Mouse (Mus musculus) intestine, embryonic 14.5 days (tissue): Measurements from ENCODE around the gene Olfr1342. TPM values are rescaled to one million over a fixed set of nuclear protein-coding genes. Genes with fewer than 3 reads are reported as not detected.

ENCODE experiments used
- ATAC-seq: fragments of 200-750 bp; cut with Nextera tagmentation; replicated peaks from 2 replicates; pipeline ENCODE4 v1.8.0; 2017; ENCODE audit warnings: low read depth, moderate number of reproducible peaks, moderate TSS enrichment, moderate library complexity; ENCODE audit not compliant: low FRiP score, low TSS enrichment
- DNase-seq: peaks from one replicate; pipeline ENCODE4 v3.0.0-alpha.2; 2018; ENCODE audit warnings: low spot score
- H3K27ac ChIP-seq: fragments of 300-500 bp; sonication (generic); 2 replicates; pipeline ENCODE4 v1.5.1; 2014; ENCODE audit warnings: low read depth, mild to moderate bottlenecking, control low read depth
- H3K27me3 ChIP-seq: fragments of 300-500 bp; sonication (generic); replicated peaks from 2 replicates; pipeline ENCODE4 v1.6.1; 2014; ENCODE audit warnings: low read length, control low read depth; ENCODE audit not compliant: control insufficient read depth, insufficient read depth
- H3K36me3 ChIP-seq: fragments of 300-500 bp; sonication (generic); 2 replicates; pipeline ENCODE4 v1.6.1; 2014; ENCODE audit warnings: low read length, control low read depth; ENCODE audit not compliant: control insufficient read depth, insufficient read depth
- H3K4me1 ChIP-seq: fragments of 300-500 bp; sonication (generic); replicated peaks from 2 replicates; pipeline ENCODE4 v1.6.1; 2014; ENCODE audit warnings: low read length, control low read depth, mixed read lengths; ENCODE audit not compliant: control insufficient read depth, insufficient read depth
- H3K4me2 ChIP-seq: fragments of 300-500 bp; sonication (generic); 2 replicates; pipeline ENCODE4 v1.6.1; 2014; ENCODE audit warnings: low read length
- H3K4me3 ChIP-seq: fragments of 300-500 bp; sonication (generic); 2 replicates; pipeline ENCODE4 v1.5.1; 2014; ENCODE audit warnings: low read depth, low read length, control low read depth, mixed read lengths
- H3K9ac ChIP-seq: fragments of 300-500 bp; sonication (generic); 2 replicates; pipeline ENCODE4 v1.6.1; 2014; ENCODE audit warnings: mild to moderate bottlenecking, low read length
- H3K9me3 ChIP-seq: fragments of 300-500 bp; sonication (generic); 2 replicates; pipeline ENCODE4 v1.6.1; 2016; ENCODE audit warnings: low read length, control low read depth; ENCODE audit not compliant: control insufficient read depth
- WGBS: fragments of 180-500 bp; shearing (Covaris S2); extraction: QIAGEN DNeasy Blood & Tissue Kit; methylation state at CpG from one replicate; pipeline ENCODE4 v1.1.7; 2014; 5-methylcytosine and 5-hydroxymethylcytosine counted together
- polyA plus RNA-seq: library from polyadenylated mRNA; unstranded; fragments of >200 nt; fragmentation: Nextera tagmentation; extraction: Ambion mirVana; gene quantifications from 2 replicates; pipeline ENCODE4 v1.2.1, GENCODE M21; 2014

The Olfr1342 gene
- polyA plus RNA-seq, 1 experiment from 2014 or later, result not detected

GRCm38 (mm10) chr4:118708086-118708485 is 15.5 kb upstream of the Olfr1342 start:
- Histone ChIP-seq H3K36me3 (no peaks in the 10 kb centered on the region), H3K27ac (no peak overlapping the region), H3K27me3 (no peaks in the 10 kb centered on the region), H3K4me3 (no peak overlapping the region), H3K4me2 (no peak overlapping the region), H3K4me1 (no peaks in the 10 kb centered on the region), H3K9me3 (no peaks in the 10 kb centered on the region), H3K9ac (no peak overlapping the region)
- DNase-seq (no peak), ATAC-seq (no peak)
- 84% methylated on average over 5 of the region's 5 CpGs for WGBS

GRCm38 (mm10) chr4:118703223-118703622 is 10.7 kb upstream of the Olfr1342 start, which contains the start of gene Olfr1341:
Olfr1341 (plus strand) TSS chr4:118703523.
- ATAC-seq (no peak), DNase-seq (no peak)
- 76% methylated on average over 3 of the region's 3 CpGs for WGBS
- Histone ChIP-seq H3K36me3 (no peaks in the 10 kb centered on the region), H3K4me3 (no peak within 1 kb of the TSS), H3K27me3 (no peaks in the 10 kb centered on the region), H3K27ac (no peak within 1 kb of the TSS), H3K9ac (no peak within 1 kb of the TSS), H3K9me3 (no peaks in the 10 kb centered on the region), H3K4me1 (no peaks in the 10 kb centered on the region), H3K4me2 (no peak within 1 kb of the TSS)

GRCm38 (mm10) chr4:118693812-118694211 is 1.3 kb upstream of the Olfr1342 start:
- no peak overlapping the region for H3K9ac ChIP-seq
- no peaks in the 10 kb centered on the region for H3K4me1 ChIP-seq
- no peak overlapping the region for H3K27ac ChIP-seq
- H3K9me3 ChIP-seq, result no peaks in the 10 kb centered on the region
- no peak overlapping the region for H3K4me3 ChIP-seq
- ATAC-seq (no peak), DNase-seq (no peak)
- H3K36me3 ChIP-seq, result no peaks in the 10 kb centered on the region
- no peak overlapping the region for H3K4me2 ChIP-seq
- no peaks in the 10 kb centered on the region for H3K27me3 ChIP-seq
- 56% methylated on average over 2 of the region's 2 CpGs for WGBS

- DNase-seq, result no peak
- WGBS, result 24% methylated on average over 2 of the region's 2 CpGs
Observed at GRCm38 (mm10) chr4:118687086-118687485, 5.5 kb downstream of the Olfr1342 start.

GRCm38 (mm10) chr4:118658652-118659051 is 33.9 kb downstream of the Olfr1342 start, which contains the start of gene Olfr62:
Olfr62 (plus strand) TSS chr4:118658952.
- H3K4me2 ChIP-seq, result no peak within 1 kb of the TSS
- ATAC-seq (no peak), DNase-seq (no peak)
- no peaks in the 10 kb centered on the region for H3K4me1 ChIP-seq
- H3K4me3 ChIP-seq, result no peak within 1 kb of the TSS
- no peak within 1 kb of the TSS for H3K9ac ChIP-seq
- H3K9me3 ChIP-seq, result no peaks in the 10 kb centered on the region
- H3K27ac ChIP-seq, result no peak within 1 kb of the TSS
- H3K36me3 ChIP-seq, result no peaks in the 10 kb centered on the region
- no peaks in the 10 kb centered on the region for H3K27me3 ChIP-seq

More at GRCm38 (mm10) chr4:118687086-118687485, 5.5 kb downstream of the Olfr1342 start:
- Histone ChIP-seq H3K9ac (no peak overlapping the region), H3K9me3 (no peaks in the 10 kb centered on the region), H3K27ac (no peak overlapping the region), H3K4me2 (no peak overlapping the region), H3K4me3 (no peak overlapping the region), H3K36me3 (no peaks in the 10 kb centered on the region), H3K27me3 (no peaks in the 10 kb centered on the region), H3K4me1 (no peaks in the 10 kb centered on the region)
- ATAC-seq, result 0 out of 2 replicates have a peak, but pooled peaks have one; percentile 36

GRCm38 (mm10) chr4:118645234-118645633 is 47.3 kb downstream of the Olfr1342 start:
- H3K9me3 ChIP-seq, result no peaks in the 10 kb centered on the region
- no peak overlapping the region for H3K9ac ChIP-seq
- WGBS, result 11% methylated on average over 2 of the region's 2 CpGs
- H3K4me2 ChIP-seq, result no peak overlapping the region
- no peak for ATAC-seq
- H3K4me3 ChIP-seq, result no peak overlapping the region
- no peak overlapping the region for H3K27ac ChIP-seq
- no peaks in the 10 kb centered on the region for H3K36me3 ChIP-seq
- peak; percentile 90 for DNase-seq
- no peaks in the 10 kb centered on the region for H3K27me3 ChIP-seq
- no peaks in the 10 kb centered on the region for H3K4me1 ChIP-seq

GRCm38 (mm10) chr4:118642346-118643190 is 50.0 kb downstream of the Olfr1342 start:
- WGBS, result 48% methylated on average over 20 of the region's 20 CpGs
- DNase-seq, result no peak
- H3K36me3 ChIP-seq, result no peaks in the 10 kb centered on the region
- no peak for ATAC-seq
- no peaks in the 10 kb centered on the region for H3K9me3 ChIP-seq
- no peak overlapping the region for H3K4me3 ChIP-seq
- no peak overlapping the region for H3K27ac ChIP-seq
- H3K4me1 ChIP-seq, result no peaks in the 10 kb centered on the region
- no peaks in the 10 kb centered on the region for H3K27me3 ChIP-seq
- H3K4me2 ChIP-seq, result no peak overlapping the region
- H3K9ac ChIP-seq, result no peak overlapping the region
